Mouse (Mus musculus): ENCODE results near the gene Bmp6. TPM values are rescaled to one million over a fixed set of nuclear protein-coding genes. Genes with fewer than 3 reads are reported as not detected.

Bmp6 gene
- total RNA-seq, 2 experiments from 2014 or later, result 8.7 to 9.2 TPM

GRCm38 (mm10) chr13:38429671-38430070 is 84.8 kb downstream of the Bmp6 start:
- DNase-seq (ENCODE audit: low spot score in 2 of 2), result no peak

DNA sequence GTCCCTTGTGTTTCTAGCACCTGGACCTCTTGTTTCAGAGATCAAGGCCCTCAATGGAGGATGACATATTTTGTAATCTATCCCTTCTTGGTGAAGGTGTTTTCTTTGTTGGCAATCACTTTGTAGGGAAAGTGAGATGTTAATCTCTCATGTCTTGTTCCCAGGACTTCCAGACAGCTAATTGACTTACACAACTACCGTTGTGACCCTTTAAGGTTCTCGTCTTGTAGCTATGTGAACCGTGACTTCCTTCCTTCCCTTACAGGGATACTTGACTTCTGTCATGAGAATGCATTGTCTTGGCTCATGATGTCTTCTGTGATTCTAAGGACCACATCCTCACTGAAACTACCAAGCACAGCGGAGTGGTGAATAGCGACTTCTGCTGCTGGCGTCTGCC is 85.2 kb downstream of the Bmp6 start:
- DNase-seq (ENCODE audit: low spot score in 2 of 2), result no peak

DNA sequence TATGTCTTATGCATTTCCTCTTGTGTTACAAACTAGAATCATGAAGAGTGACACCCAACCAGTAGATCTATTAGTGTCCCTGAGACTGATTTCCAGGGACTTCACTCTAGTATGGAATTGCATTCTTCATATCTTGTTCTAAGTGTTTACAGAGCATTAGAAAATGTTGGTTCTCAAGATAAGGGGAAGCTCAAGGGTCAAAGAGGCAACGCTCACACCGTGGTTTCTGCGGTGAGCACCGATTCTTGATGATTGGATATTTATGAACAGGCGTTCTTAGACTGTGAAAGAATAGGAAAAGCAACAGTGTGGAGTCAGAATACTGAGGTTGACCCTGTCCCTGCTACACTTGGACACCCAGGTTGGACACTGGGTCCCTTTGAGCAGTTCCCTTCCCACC is 89.9 kb downstream of the Bmp6 start:
- no peak for DNase-seq (ENCODE audit: low spot score in 2 of 2)

- DNase-seq (ENCODE audit: low spot score in 2 of 2), result peak in 1 of 2 experiments; percentile 7
These were observed 93.0 kb downstream of the Bmp6 start for GRCm38 (mm10) chr13:38437930-38438329.

DNA sequence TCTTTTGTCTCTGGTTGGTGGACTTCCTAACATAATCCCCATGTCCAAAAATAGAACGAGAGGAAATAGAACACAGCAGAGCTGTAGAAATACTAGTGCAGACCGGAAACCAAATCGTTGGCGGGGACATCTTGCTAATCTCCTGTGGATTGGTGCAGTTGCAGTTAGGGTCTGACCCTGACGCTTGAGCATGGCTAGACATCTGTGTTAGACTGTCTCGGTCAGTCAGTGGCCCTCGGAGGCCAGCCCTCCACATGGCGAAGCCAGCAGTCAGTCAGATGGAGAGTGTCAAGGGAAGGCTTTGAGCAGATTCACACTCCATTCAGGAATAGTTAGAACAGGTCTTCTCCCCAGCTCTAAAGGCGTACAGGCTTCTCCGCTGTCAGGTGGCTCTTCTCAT is 95.3 kb downstream of the Bmp6 start:
- DNase-seq (ENCODE audit: low spot score in 2 of 2), result no peak

DNA sequence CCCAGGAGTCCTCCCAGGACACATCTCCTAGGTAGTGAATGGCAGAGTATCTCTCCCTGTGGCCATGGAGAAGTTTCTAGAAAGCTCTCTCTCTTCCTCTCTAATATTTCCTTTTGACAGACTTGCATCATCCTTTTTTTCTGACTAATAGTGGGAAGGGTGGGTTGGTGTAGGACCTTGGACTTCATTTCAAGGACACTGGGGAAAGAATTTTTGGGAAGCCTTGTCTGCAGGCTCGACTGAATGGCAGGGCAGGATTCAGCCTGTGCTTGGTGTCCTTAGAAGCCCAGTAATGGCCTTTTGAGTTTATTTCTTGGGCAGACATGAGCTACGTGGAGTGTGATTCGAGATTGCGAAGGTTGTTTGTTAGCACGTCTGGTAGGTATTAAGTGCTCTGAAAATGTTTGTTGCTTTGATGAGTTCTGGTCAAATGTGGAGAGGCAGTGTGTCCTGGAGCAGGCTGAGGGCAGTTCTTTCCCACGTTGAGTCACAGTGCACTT is 103.7 kb downstream of the Bmp6 start:
- no peak for DNase-seq (ENCODE audit: low spot score in 2 of 2)

GRCm38 (mm10) chr13:38450051-38450971 is 105.4 kb downstream of the Bmp6 start:
- DNase-seq (ENCODE audit: low spot score in 2 of 2), result no peak

GRCm38 (mm10) chr13:38451446-38451845 is 106.5 kb downstream of the Bmp6 start:
- no peak for DNase-seq (ENCODE audit: low spot score in 2 of 2)

GRCm38 (mm10) chr13:38463410-38463809 is 118.5 kb downstream of the Bmp6 start:
- no peak for DNase-seq (ENCODE audit: low spot score in 2 of 2)

- no peak for DNase-seq (ENCODE audit: low spot score in 2 of 2)
These were observed 126.0 kb downstream of the Bmp6 start for GRCm38 (mm10) chr13:38470882-38471281.

DNA sequence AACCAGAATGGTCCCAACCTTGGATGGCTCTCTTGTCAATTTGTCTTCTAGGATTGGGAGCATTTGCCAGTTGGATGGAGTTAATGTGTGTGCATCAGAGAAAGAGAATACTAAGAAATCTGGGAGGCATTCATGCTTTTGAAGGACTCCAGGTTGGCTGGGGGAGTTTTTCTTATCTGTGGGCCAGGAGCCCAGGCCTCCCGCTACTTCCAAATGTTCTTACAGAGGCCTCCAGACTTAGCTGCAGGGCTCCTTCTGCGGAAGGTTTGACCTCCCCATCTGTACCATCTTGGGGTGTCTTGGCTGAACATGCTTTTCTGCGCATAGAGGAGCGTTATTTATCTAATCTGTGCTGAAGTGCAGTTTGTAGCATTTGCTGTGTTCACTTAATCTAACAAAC is 127.7 kb downstream of the Bmp6 start:
- peak in 1 of 2 experiments; percentile 7 for DNase-seq (ENCODE audit: low spot score in 2 of 2)

DNA sequence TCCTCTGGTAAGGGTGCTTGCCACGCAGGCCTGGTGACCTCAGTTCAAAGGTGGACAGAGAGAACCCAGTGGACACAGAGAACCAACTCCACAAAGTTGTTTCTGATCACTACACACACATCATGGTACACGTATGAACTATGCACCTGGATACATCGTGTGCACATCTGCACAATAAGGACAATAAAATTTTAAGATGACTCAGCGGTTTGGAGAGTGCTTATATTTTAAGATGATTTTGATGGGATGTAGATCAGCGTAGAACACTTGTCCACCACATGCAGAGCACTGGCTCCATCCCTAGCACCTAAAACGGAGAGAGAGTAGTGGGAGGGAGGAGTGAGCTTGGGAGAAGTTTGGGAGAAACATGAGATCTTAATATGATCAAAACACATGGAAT is 128.6 kb downstream of the Bmp6 start:
- no peak for DNase-seq (ENCODE audit: low spot score in 2 of 2)

DNA sequence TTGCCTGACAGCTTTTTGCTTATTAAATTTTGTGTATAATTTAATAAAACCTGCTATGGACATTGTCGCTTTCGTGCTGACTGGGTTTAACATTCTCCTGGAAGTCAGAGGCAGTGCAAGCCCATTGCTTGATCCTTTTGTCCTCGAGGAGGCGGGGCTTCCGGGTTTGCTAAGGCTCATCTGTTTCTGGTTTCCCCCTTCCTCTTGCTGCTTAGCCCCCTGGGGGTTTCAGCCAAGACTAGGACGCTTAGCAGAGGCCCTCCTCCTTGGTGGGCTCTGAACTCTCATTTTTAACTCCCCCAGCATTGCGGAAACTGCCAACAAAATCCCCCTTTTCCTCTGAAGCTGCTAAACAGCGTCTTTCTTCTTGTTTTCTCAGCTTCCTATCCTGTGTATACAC is 132.0 kb downstream of the Bmp6 start:
- no peak for DNase-seq (ENCODE audit: low spot score in 2 of 2)

- no peak for DNase-seq (ENCODE audit: low spot score in 2 of 2)
These were observed 136.1 kb downstream of the Bmp6 start for GRCm38 (mm10) chr13:38481021-38481420.

DNA sequence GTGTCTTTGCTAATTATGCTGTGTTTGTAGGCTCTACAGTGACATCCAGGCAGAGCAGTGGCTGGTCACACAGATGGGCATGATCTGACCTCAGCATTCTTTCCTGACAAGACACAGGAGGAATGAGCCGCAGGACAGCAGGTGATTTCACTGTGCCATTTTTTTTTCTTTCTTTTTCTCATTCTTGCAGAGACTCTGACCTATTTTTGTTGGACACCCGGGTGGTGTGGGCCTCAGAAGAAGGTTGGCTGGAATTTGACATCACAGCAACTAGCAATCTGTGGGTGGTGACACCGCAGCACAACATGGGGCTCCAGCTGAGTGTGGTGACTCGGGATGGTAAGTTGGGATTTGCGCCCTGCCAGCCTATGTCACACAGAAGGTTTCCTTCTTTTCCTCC is 139.8 kb downstream of the Bmp6 start:
- DNase-seq (ENCODE audit: low spot score in 2 of 2), result no peak

DNA sequence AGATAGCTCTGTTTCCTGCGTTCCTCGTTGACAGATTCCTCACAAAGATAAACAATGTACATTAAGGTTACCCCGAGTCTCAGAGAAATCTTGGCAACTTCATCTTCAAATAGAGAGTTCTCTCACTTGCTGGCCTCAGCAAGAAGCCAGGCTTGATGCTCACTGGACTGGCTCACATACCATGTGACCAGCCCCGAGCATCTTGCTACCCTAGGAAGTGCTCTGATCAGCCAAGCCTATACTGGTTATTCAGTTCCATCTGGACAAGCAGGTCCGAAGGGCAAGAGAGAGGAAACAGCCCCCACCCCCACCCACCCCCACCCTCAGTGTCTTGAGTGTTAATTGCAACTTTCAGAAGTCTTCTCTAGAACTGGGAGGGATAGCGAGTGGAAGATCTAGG is 141.9 kb downstream of the Bmp6 start:
- no peak for DNase-seq (ENCODE audit: low spot score in 2 of 2)

DNA sequence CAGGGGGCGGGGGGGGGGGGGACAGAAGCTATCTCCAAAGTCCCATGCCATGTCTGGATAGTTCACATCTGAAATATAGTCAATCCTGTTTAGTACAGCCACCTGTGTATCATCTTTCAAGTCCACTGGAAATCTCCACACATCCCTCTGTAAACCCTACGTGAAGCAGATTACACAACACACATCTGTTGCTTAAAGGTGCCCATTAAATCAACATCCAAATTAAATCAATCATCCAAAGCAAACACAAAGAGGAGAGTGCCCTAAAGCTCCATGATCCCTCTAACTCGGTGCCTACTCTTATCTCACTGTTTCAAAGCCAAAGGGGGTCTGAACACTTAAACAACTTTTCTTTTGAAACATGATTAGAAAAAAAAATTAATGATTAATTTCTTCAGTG is 151.8 kb downstream of the Bmp6 start:
- no peak for DNase-seq (ENCODE audit: low spot score in 2 of 2)

- DNase-seq (ENCODE audit: low spot score in 2 of 2), result no peak
These were observed 156.4 kb downstream of the Bmp6 start for GRCm38 (mm10) chr13:38501314-38501713.

DNA sequence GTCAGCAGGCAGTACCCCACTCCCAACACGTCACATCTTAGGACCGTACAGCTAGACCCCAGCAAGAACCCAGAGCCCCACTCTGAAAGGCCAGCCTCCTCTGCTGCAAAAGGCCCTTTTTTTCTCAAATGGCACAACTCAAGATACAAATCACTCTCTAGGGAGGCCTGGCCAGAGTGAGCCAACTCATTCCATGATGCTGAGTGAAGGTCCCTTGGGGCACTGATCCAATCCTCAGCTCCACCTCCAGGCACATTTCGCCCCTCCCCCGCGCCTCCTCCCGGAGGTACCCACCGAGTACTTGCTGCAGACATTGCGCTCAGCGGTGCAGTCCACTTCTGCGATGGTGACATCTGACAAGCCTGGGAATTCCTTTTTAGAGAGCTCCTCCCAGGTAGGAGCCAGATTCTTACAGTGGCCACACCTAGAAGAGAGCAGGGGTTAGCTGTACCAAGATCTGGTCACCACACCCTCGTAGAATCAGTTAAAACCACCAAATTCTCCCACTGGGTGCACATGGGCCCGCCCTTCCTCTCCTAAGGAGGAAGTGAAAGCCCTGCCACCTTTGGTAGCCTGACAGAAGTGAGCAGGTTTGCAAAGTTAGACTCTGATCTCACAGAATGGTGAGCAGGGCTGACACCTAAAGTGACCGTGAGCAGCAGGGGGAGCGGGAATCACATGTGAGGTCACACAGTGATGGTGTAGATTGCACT is 158.4 kb downstream of the Bmp6 start:
- DNase-seq (ENCODE audit: low spot score in 2 of 2), result no peak

- DNase-seq (ENCODE audit: low spot score in 2 of 2), result peak in 1 of 2 experiments; percentile 45
These were observed 161.4 kb downstream of the Bmp6 start for GRCm38 (mm10) chr13:38506320-38506719.

GRCm38 (mm10) chr13:38506936-38507335 is 162.0 kb downstream of the Bmp6 start:
- DNase-seq (ENCODE audit: low spot score in 2 of 2), result no peak

- peak in 1 of 2 experiments; percentile 24 for DNase-seq (ENCODE audit: low spot score in 2 of 2)
These were observed 164.9 kb downstream of the Bmp6 start for GRCm38 (mm10) chr13:38509681-38510341.
